12 mouse cellular contexts compared by ENCODE assay signal in genomic region chr17:27656414-27656813, GRCm38 (mm10). TPM values are rescaled to one million over a fixed set of nuclear protein-coding genes. Genes with fewer than 3 reads are reported as not detected.
A peak's percentile ranks its signal among the peaks of the same experiment; 100 is the strongest.
DNase-seq lines count a peak whose midpoint lies in the region; ATAC-seq and TF ChIP-seq lines count a peak whose summit lies in the region.
"Had no signal": no experiment of that assay in that cellular context is flagged by ENCODE, and none has a peak within 500 bp of the region (broad histone marks: within the 10 kb centered on the region; RNA-seq: fewer than 3 reads in every experiment).

No protein-coding gene starts in this region.

- WGBS in heart, embryonic 12.5 days: 6% methylated on average over 5 of the region's 5 CpGs
- WGBS in forebrain, embryonic 11.5 days: 26% methylated on average over 5 of the region's 5 CpGs
- 7% methylated on average over 5 of the region's 5 CpGs for WGBS in limb, embryonic 13.5 days

- peaks cover 43% of the 10 kb centered on the region for H3K27me3 ChIP-seq in heart, embryonic 12.5 days (replicated peaks)
- H3K27me3 ChIP-seq in E14TG2a.4 (ENCODE audit: insufficient read depth, low read length): peaks cover 49% of the 10 kb centered on the region
- H3K27me3 ChIP-seq in forebrain, embryonic 11.5 days (ENCODE audit: control insufficient read depth, insufficient read depth, low read length): peaks cover 21% of the 10 kb centered on the region
- H3K27me3 ChIP-seq in limb, embryonic 13.5 days: peaks cover 39% of the 10 kb centered on the region

- H3K4me3 ChIP-seq in heart, embryonic 12.5 days: peak overlapping the region; percentile 56
- peak overlapping the region; percentile 78 for H3K4me3 ChIP-seq in E14TG2a.4 (replicated peaks; ENCODE audit: low read length)
- no peak overlapping the region for H3K4me3 ChIP-seq in forebrain, embryonic 11.5 days (ENCODE audit: low read depth, low read length)
- H3K4me3 ChIP-seq in limb, embryonic 13.5 days: peak overlapping the region; percentile 56; the same call in 1 of the 2 replicates

- H3K27ac ChIP-seq in heart, embryonic 12.5 days (ENCODE audit: poor library complexity, severe bottlenecking): no peak overlapping the region
- H3K27ac ChIP-seq in forebrain, embryonic 11.5 days (ENCODE audit: low read depth, low read length): no peak overlapping the region
- no peak overlapping the region for H3K27ac ChIP-seq in limb, embryonic 13.5 days

- no peaks in the 10 kb centered on the region for H3K36me3 ChIP-seq in heart, embryonic 12.5 days
- H3K36me3 ChIP-seq in E14TG2a.4 (ENCODE audit: insufficient read depth, low read length): no peaks in the 10 kb centered on the region
- no peaks in the 10 kb centered on the region for H3K36me3 ChIP-seq in forebrain, embryonic 11.5 days (ENCODE audit: control insufficient read depth, insufficient read depth, low read length)
- H3K36me3 ChIP-seq in limb, embryonic 13.5 days: no peaks in the 10 kb centered on the region

- H3K4me1 ChIP-seq in heart, embryonic 12.5 days (replicated peaks): peaks cover 16% of the 10 kb centered on the region
- peaks cover 52% of the 10 kb centered on the region for H3K4me1 ChIP-seq in E14TG2a.4 (replicated peaks; ENCODE audit: low read depth, low read length)
- peaks cover 6% of the 10 kb centered on the region for H3K4me1 ChIP-seq in forebrain, embryonic 11.5 days (replicated peaks; ENCODE audit: control insufficient read depth, insufficient read depth, low read length)
- peaks cover 18% of the 10 kb centered on the region for H3K4me1 ChIP-seq in limb, embryonic 13.5 days

- no peak for TF ChIP-seq CTCF in E14TG2a.4 (conservative IDR thresholded peaks at IDR 0.05; ENCODE audit: low read length)

- peaks cover 13% of the 10 kb centered on the region for H3K9me3 ChIP-seq in heart, embryonic 12.5 days (replicated peaks)
- no peaks in the 10 kb centered on the region for H3K9me3 ChIP-seq in E14TG2a.4 (ENCODE audit: low read length)
- H3K9me3 ChIP-seq in forebrain, embryonic 11.5 days (ENCODE audit: control insufficient read depth, low read length): no peaks in the 10 kb centered on the region
- H3K9me3 ChIP-seq in limb, embryonic 13.5 days: no peaks in the 10 kb centered on the region

- no peak for ATAC-seq in heart, embryonic 12.5 days (ENCODE audit: insufficient number of reproducible peaks, low FRiP score)
- ATAC-seq in forebrain, embryonic 11.5 days (replicated peaks; ENCODE audit: low FRiP score): no peak
- no peak for ATAC-seq in limb, embryonic 13.5 days (ENCODE audit: low FRiP score, low read depth)
- ATAC-seq in frontal cortex, adult (ENCODE audit: low TSS enrichment): no peak

- peak overlapping the region; percentile 88 for H3K4me2 ChIP-seq in heart, embryonic 12.5 days
- H3K4me2 ChIP-seq in forebrain, embryonic 11.5 days (ENCODE audit: low read depth, low read length, severe bottlenecking): peak overlapping the region; percentile 92; the same call in 1 of the 2 replicates
- H3K4me2 ChIP-seq in limb, embryonic 13.5 days (replicated peaks): peak overlapping the region; percentile 96

- H3K9ac ChIP-seq in heart, embryonic 12.5 days: no peak overlapping the region
- no peak overlapping the region for H3K9ac ChIP-seq in forebrain, embryonic 11.5 days (ENCODE audit: low read length)
- 0 out of 2 replicates have a peak overlapping the region, but pooled peaks have one; percentile 62 for H3K9ac ChIP-seq in limb, embryonic 13.5 days

- intact Hi-C loops in heart, postnatal 14 days (cut with DNase I): no loop called here

- no peak for DNase-seq in heart, postnatal 14 days
- DNase-seq in forebrain, embryonic 11.5 days (ENCODE audit: low spot score): no peak
- DNase-seq in Muller cell, postnatal 12 days (ENCODE audit: inconsistent ontology term): no peak
- no peak for DNase-seq in urinary bladder, postnatal 25 days (ENCODE audit: low spot score)
- DNase-seq: adrenal gland, postnatal 14 days had no signal

RNA-seq across cellular contexts. Expression of gene Pacsin1, which starts 1.1 kb away (rescaled TPM):
- 1.4 and 1.7 TPM in 2 replicates for polyA plus RNA-seq in heart, embryonic 12.5 days (2016; fragmentation: Nextera tagmentation; extraction: Ambion mirVana)
- total RNA-seq in heart, postnatal 14 days (2021): under 1 TPM; 0.27 to 0.48 TPM
- polyA plus RNA-seq in forebrain, embryonic 11.5 days (2014; fragmentation: Nextera tagmentation; extraction: Ambion mirVana): 4.7 and 5.3 TPM in 2 replicates
- 5.0 and 6.2 TPM in 2 replicates for polyA plus RNA-seq in limb, embryonic 13.5 days (2015; fragmentation: Nextera tagmentation; extraction: Ambion mirVana)

RNA-seq across cellular contexts. Expression of gene Rps10, which starts 19.9 kb away (rescaled TPM):
- 611 and 625 TPM in 2 replicates for polyA plus RNA-seq in heart, embryonic 12.5 days (2016; fragmentation: Nextera tagmentation; extraction: Ambion mirVana)
- 100 to 1,000 TPM; 542 to 580 TPM for total RNA-seq in heart, postnatal 14 days (2021)
- 803 and 835 TPM in 2 replicates for polyA plus RNA-seq in forebrain, embryonic 11.5 days (2014; fragmentation: Nextera tagmentation; extraction: Ambion mirVana)
- 906 and 924 TPM in 2 replicates for polyA plus RNA-seq in limb, embryonic 13.5 days (2015; fragmentation: Nextera tagmentation; extraction: Ambion mirVana)

RNA-seq across cellular contexts. Expression of gene RPS10-NUDT3, which starts 21.4 kb away (rescaled TPM):
- not detected in 2 replicates for polyA plus RNA-seq in heart, embryonic 12.5 days (2016; fragmentation: Nextera tagmentation; extraction: Ambion mirVana)
- total RNA-seq in heart, postnatal 14 days (2021): not detected
- polyA plus RNA-seq in forebrain, embryonic 11.5 days (2014; fragmentation: Nextera tagmentation; extraction: Ambion mirVana): not detected in 2 replicates
- polyA plus RNA-seq in limb, embryonic 13.5 days (2015; fragmentation: Nextera tagmentation; extraction: Ambion mirVana): not detected in 2 replicates
- total RNA-seq: adrenal gland, postnatal 14 days; layer of hippocampus, postnatal 14 days had no signal
- polyA plus RNA-seq: heart, postnatal 0 days; lung, embryonic 16.5 days had no signal

RNA-seq across cellular contexts. Expression of gene Nudt3, which starts 33.1 kb away (rescaled TPM):
- polyA plus RNA-seq in heart, embryonic 12.5 days (2016; fragmentation: Nextera tagmentation; extraction: Ambion mirVana): 106 and 110 TPM in 2 replicates
- total RNA-seq in heart, postnatal 14 days (2021): 100 to 1,000 TPM; 320 to 341 TPM
- polyA plus RNA-seq in forebrain, embryonic 11.5 days (2014; fragmentation: Nextera tagmentation; extraction: Ambion mirVana): 50.5 and 56.8 TPM in 2 replicates
- 99.5 and 102 TPM in 2 replicates for polyA plus RNA-seq in limb, embryonic 13.5 days (2015; fragmentation: Nextera tagmentation; extraction: Ambion mirVana)
